Mouse (Mus musculus): ENCODE data around the gene Kcnk1. TPM values are rescaled to one million over a fixed set of nuclear protein-coding genes. Genes with fewer than 3 reads are reported as not detected.

The Kcnk1 gene
- polyA plus RNA-seq, 1 experiment from 2014 or later = 14.3 TPM

- Histone ChIP-seq H3K27ac (replicated peaks; ENCODE audit: low read depth, low read length) (no peak overlapping the region), H3K4me2 (ENCODE audit: low read length) (no peak overlapping the region), H3K9me3 (ENCODE audit: control insufficient read depth, low read length) (no peaks in the 10 kb centered on the region), H3K27me3 (ENCODE audit: control insufficient read depth, insufficient read depth, low read length) (no peaks in the 10 kb centered on the region), H3K4me1 (ENCODE audit: control insufficient read depth, insufficient read depth, low read length) (no peaks in the 10 kb centered on the region), H3K9ac (replicated peaks; ENCODE audit: low read length) (no peak overlapping the region), H3K4me3 (replicated peaks; ENCODE audit: low read depth, low read length) (no peak overlapping the region), H3K36me3 (ENCODE audit: control insufficient read depth, insufficient read depth, low read length) (no peaks in the 10 kb centered on the region)
- WGBS = 84% methylated on average over 7 of the region's 7 CpGs
- DNase-seq (no peak), ATAC-seq (ENCODE audit: low FRiP score, low TSS enrichment) (no peak)
These were observed 10.0 kb downstream of the Kcnk1 start for GRCm38 (mm10) chr8:126004953-126005352.

DNA sequence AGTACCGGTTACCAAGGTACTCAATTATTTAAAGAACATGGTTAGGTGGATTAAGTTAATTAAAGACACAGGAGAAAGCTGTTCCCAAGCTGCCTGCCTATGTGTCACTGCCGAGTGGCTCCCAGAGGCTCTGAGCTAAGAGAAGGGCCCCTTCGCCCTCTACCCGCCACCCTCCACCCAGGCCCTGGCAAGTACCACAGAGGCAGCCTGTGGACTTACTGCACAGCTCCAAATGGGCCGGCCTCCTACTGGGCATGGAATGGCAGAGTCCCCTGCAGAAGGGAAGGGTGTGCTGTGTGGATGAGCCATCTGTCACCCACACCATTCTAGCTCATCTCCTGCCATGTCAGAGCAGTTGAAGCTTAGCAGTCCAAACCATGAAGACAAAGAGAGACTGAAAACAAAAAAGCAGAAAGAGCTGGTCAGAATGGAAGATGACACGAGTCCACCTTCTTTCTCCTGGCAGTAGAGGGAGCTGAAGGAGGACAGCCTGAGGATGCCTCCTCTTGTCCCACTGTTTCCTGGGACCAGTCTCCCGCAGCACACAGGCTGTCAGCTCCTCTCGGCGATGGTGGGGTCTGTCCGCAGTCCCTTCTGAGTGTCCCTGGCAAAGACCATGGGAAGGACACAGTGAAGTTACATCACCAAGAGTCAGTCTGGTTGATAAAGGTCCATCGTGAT lies 11.5 kb downstream of the Kcnk1 start:
- Histone ChIP-seq H3K36me3 (ENCODE audit: control insufficient read depth, insufficient read depth, low read length) (no peaks in the 10 kb centered on the region), H3K27me3 (ENCODE audit: control insufficient read depth, insufficient read depth, low read length) (no peaks in the 10 kb centered on the region), H3K9ac (replicated peaks; ENCODE audit: low read length) (no peak overlapping the region), H3K4me2 (ENCODE audit: low read length) (no peak overlapping the region), H3K27ac (replicated peaks; ENCODE audit: low read depth, low read length) (no peak overlapping the region), H3K4me3 (replicated peaks; ENCODE audit: low read depth, low read length) (no peak overlapping the region), H3K9me3 (ENCODE audit: control insufficient read depth, low read length) (no peaks in the 10 kb centered on the region), H3K4me1 (ENCODE audit: control insufficient read depth, insufficient read depth, low read length) (no peaks in the 10 kb centered on the region)
- ATAC-seq (ENCODE audit: low FRiP score, low TSS enrichment) (no peak), DNase-seq (no peak)
- WGBS = 78% methylated on average over 11 of the region's 11 CpGs

DNA sequence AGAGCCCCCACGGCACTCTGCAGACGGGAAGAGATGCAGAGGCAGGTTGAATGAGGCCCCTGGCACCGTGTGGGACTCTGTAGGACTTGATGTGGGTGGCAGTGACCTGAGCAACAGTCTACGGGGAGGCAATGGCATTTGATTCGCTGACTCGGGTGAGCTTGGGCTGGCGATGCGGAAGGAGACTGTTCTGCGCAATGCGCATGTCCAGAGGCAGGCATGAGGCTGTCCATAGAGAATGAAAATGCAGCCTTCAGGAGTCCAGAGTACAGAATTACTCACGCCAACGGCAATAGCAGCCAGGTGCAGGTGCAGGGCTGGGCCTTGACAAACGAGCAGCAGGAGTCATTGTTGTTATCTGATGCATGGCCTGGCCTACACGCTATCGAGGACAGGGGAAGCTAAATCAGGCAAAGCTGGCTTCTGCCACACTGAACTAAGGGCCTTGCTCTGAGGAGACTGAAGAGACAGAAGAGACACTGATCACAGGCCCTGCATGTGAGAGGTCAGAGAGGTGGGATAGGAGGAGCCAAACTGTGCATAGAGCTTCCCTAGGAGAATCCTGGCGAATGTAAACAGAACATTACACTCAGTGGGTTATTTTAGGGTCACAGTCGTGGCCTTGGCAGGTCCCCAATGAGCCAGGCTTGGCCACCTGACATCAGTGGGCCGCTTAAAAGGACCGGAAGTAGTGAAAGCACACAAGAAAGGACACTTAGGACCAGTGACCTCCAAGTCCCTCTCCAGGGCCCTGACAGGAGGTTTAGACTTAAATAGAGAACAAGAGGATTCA lies 12.8 kb downstream of the Kcnk1 start:
- DNase-seq (no peak), ATAC-seq (ENCODE audit: low FRiP score, low TSS enrichment) (no peak)
- Histone ChIP-seq H3K9ac (replicated peaks; ENCODE audit: low read length) (no peak overlapping the region), H3K4me3 (replicated peaks; ENCODE audit: low read depth, low read length) (no peak overlapping the region), H3K4me2 (ENCODE audit: low read length) (no peak overlapping the region), H3K27ac (replicated peaks; ENCODE audit: low read depth, low read length) (no peak overlapping the region), H3K9me3 (ENCODE audit: control insufficient read depth, low read length) (no peaks in the 10 kb centered on the region), H3K36me3 (ENCODE audit: control insufficient read depth, insufficient read depth, low read length) (no peaks in the 10 kb centered on the region), H3K27me3 (ENCODE audit: control insufficient read depth, insufficient read depth, low read length) (no peaks in the 10 kb centered on the region), H3K4me1 (ENCODE audit: control insufficient read depth, insufficient read depth, low read length) (no peaks in the 10 kb centered on the region)
- 88% methylated on average over 19 of the region's 19 CpGs for WGBS

- H3K4me3 ChIP-seq (replicated peaks; ENCODE audit: low read depth, low read length) = no peak overlapping the region
- H3K9me3 ChIP-seq (ENCODE audit: control insufficient read depth, low read length) = no peaks in the 10 kb centered on the region
- WGBS = 94% methylated on average over 2 of the region's 2 CpGs
- no peaks in the 10 kb centered on the region for H3K36me3 ChIP-seq (ENCODE audit: control insufficient read depth, insufficient read depth, low read length)
- H3K9ac ChIP-seq (replicated peaks; ENCODE audit: low read length) = no peak overlapping the region
- DNase-seq = no peak
- no peak overlapping the region for H3K4me2 ChIP-seq (ENCODE audit: low read length)
- no peaks in the 10 kb centered on the region for H3K27me3 ChIP-seq (ENCODE audit: control insufficient read depth, insufficient read depth, low read length)
- H3K4me1 ChIP-seq (ENCODE audit: control insufficient read depth, insufficient read depth, low read length) = no peaks in the 10 kb centered on the region
- ATAC-seq (ENCODE audit: low FRiP score, low TSS enrichment) = no peak
- no peak overlapping the region for H3K27ac ChIP-seq (replicated peaks; ENCODE audit: low read depth, low read length)
These were observed 14.0 kb downstream of the Kcnk1 start for GRCm38 (mm10) chr8:126008945-126009344.

GRCm38 (mm10) chr8:126010900-126011299 lies 15.9 kb downstream of the Kcnk1 start:
- Histone ChIP-seq H3K9ac (replicated peaks; ENCODE audit: low read length) (no peak overlapping the region), H3K36me3 (ENCODE audit: control insufficient read depth, insufficient read depth, low read length) (no peaks in the 10 kb centered on the region), H3K4me3 (replicated peaks; ENCODE audit: low read depth, low read length) (no peak overlapping the region), H3K27me3 (ENCODE audit: control insufficient read depth, insufficient read depth, low read length) (no peaks in the 10 kb centered on the region), H3K4me1 (ENCODE audit: control insufficient read depth, insufficient read depth, low read length) (no peaks in the 10 kb centered on the region), H3K27ac (replicated peaks; ENCODE audit: low read depth, low read length) (no peak overlapping the region), H3K9me3 (ENCODE audit: control insufficient read depth, low read length) (no peaks in the 10 kb centered on the region), H3K4me2 (ENCODE audit: low read length) (no peak overlapping the region)
- no peak for ATAC-seq (ENCODE audit: low FRiP score, low TSS enrichment)
- DNase-seq = no peak
- WGBS = 88% methylated on average over 3 of the region's 3 CpGs

DNA sequence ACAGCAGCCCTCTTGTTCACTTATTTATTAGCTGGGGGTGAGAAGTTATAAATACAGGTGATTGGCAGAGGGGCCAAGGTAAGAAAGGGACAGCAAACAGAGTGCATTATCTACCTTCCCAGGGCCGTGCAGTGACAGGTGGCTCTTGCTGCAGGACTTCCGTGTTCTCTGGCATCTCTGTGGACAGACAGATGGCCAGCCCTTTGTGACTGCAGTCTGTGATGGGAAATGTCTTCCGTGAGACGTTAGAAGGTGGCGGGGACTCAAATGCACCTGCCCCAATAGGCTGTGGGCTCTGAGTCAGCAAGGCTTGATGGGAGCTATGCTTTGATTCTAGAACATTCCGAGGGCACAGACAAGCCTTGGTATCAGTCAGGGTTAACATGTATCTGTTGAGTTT lies 17.4 kb downstream of the Kcnk1 start:
- Histone ChIP-seq H3K9ac (replicated peaks; ENCODE audit: low read length) (no peak overlapping the region), H3K27ac (replicated peaks; ENCODE audit: low read depth, low read length) (no peak overlapping the region), H3K27me3 (ENCODE audit: control insufficient read depth, insufficient read depth, low read length) (no peaks in the 10 kb centered on the region), H3K4me1 (ENCODE audit: control insufficient read depth, insufficient read depth, low read length) (no peaks in the 10 kb centered on the region), H3K36me3 (ENCODE audit: control insufficient read depth, insufficient read depth, low read length) (no peaks in the 10 kb centered on the region), H3K4me3 (replicated peaks; ENCODE audit: low read depth, low read length) (no peak overlapping the region), H3K4me2 (ENCODE audit: low read length) (no peak overlapping the region), H3K9me3 (ENCODE audit: control insufficient read depth, low read length) (no peaks in the 10 kb centered on the region)
- WGBS = 90% methylated on average over 6 of the region's 6 CpGs
- no peak for DNase-seq
- no peak for ATAC-seq (ENCODE audit: low FRiP score, low TSS enrichment)

GRCm38 (mm10) chr8:126013646-126014045 lies 18.7 kb downstream of the Kcnk1 start:
- H3K4me3 ChIP-seq (replicated peaks; ENCODE audit: low read depth, low read length) = no peak overlapping the region
- H3K9ac ChIP-seq (replicated peaks; ENCODE audit: low read length) = no peak overlapping the region
- 95% methylated on average over 5 of the region's 5 CpGs for WGBS
- no peaks in the 10 kb centered on the region for H3K36me3 ChIP-seq (ENCODE audit: control insufficient read depth, insufficient read depth, low read length)
- no peaks in the 10 kb centered on the region for H3K9me3 ChIP-seq (ENCODE audit: control insufficient read depth, low read length)
- H3K4me1 ChIP-seq (ENCODE audit: control insufficient read depth, insufficient read depth, low read length) = no peaks in the 10 kb centered on the region
- no peak overlapping the region for H3K27ac ChIP-seq (replicated peaks; ENCODE audit: low read depth, low read length)
- ATAC-seq (ENCODE audit: low FRiP score, low TSS enrichment) (no peak), DNase-seq (no peak)
- no peak overlapping the region for H3K4me2 ChIP-seq (ENCODE audit: low read length)
- H3K27me3 ChIP-seq (ENCODE audit: control insufficient read depth, insufficient read depth, low read length) = no peaks in the 10 kb centered on the region

GRCm38 (mm10) chr8:126021932-126022331 lies 27.0 kb downstream of the Kcnk1 start:
- H3K27ac ChIP-seq (replicated peaks; ENCODE audit: low read depth, low read length) = no peak overlapping the region
- H3K27me3 ChIP-seq (ENCODE audit: control insufficient read depth, insufficient read depth, low read length) = no peaks in the 10 kb centered on the region
- no peak overlapping the region for H3K9ac ChIP-seq (replicated peaks; ENCODE audit: low read length)
- DNase-seq (no peak), ATAC-seq (ENCODE audit: low FRiP score, low TSS enrichment) (no peak)
- no peaks in the 10 kb centered on the region for H3K4me1 ChIP-seq (ENCODE audit: control insufficient read depth, insufficient read depth, low read length)
- no peak overlapping the region for H3K4me3 ChIP-seq (replicated peaks; ENCODE audit: low read depth, low read length)
- H3K36me3 ChIP-seq (ENCODE audit: control insufficient read depth, insufficient read depth, low read length) = no peaks in the 10 kb centered on the region
- WGBS = 95% methylated on average over 8 of the region's 8 CpGs
- H3K4me2 ChIP-seq (ENCODE audit: low read length) = no peak overlapping the region
- H3K9me3 ChIP-seq (ENCODE audit: control insufficient read depth, low read length) = no peaks in the 10 kb centered on the region

All from midbrain, embryonic 14.5 days (tissue).